Mouse (Mus musculus) kidney, postnatal 4 days (tissue): ENCODE measurements around the gene Sntb2.
"Not testable (repeated sequence)": the region's sequence is repeated elsewhere in the genome, so short reads cannot be mapped to it uniquely, and the experiment has no call there.

Source experiments
- DNase-seq, 2 experiments: peaks; one replicate each; pipeline ENCODE4 v3.0.0; 2021; ENCODE audit warnings: mixed read lengths in 2 of 2

Sntb2 gene

GRCm38 (mm10) chr8:106973526-106973925 lies 38.0 kb downstream of the Sntb2 start:
- not testable (repeated sequence) for DNase-seq

- no peak for DNase-seq
Measured at GRCm38 (mm10) chr8:106974754-106975153, 39.2 kb downstream of the Sntb2 start.

DNA sequence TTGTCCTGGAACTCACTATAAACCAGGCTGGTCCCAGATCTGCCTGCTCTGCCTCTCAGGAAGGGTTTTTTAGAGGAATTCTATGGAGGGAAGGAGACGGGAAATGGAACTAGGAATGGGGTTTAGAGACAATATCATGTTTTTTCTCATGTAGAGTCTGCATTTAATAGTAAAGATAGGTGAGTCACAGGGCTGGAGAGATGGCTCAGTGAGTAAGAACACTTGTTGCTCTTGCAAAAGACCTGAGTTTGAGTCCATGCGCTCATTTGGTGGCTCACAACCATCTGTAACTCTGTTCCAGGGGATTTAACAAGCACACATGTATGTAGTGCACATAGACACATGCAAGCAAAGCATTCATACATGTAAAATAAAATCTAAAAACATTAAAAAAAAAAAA lies 40.2 kb downstream of the Sntb2 start:
- DNase-seq = no peak

GRCm38 (mm10) chr8:106976436-106976835 lies 40.9 kb downstream of the Sntb2 start:
- DNase-seq = no peak

- DNase-seq = no peak
Measured at GRCm38 (mm10) chr8:106978755-106979251, 43.3 kb downstream of the Sntb2 start.

DNA sequence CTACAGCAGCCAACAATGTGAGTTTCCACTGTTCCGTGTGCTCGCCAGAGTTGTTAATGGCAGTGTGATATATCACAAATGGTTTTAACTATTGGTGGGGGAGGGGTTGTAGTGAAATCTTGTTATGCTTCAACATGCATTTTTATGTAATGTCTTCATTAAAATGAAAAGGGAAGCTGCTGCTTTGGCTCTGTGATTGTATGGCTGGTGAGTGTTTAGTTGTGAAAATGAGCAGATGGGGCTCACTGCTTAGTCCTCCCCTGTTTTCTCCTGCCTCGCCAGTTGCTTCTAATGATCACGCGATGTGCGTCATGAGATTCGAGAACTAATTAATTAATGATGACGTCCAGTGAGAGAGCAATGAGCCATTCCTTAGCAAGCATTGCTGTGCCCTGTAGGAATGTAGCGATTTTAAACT lies 49.9 kb downstream of the Sntb2 start:
- no peak for DNase-seq

DNA sequence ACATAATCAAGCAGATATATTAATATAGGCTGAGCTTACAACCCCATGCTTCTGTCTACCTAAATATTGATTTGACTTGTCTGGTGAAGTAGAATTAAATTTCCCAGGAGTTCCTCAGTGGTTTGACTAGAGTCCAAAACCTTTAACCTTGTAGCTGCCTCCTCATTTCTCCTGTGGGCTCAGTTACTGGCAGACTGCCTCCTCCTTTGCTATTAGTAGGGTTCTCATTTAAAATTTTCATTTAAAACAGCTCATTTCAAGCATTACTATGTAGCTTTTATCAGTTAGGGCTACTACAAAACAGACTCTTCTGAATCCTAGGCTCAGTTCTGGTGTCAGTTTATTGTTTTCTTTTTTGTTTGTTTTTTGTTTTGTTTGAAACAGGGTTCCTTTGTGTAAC lies 50.4 kb downstream of the Sntb2 start:
- DNase-seq = no peak

- DNase-seq = no peak
Measured at GRCm38 (mm10) chr8:106987557-106987956, 52.0 kb downstream of the Sntb2 start.

- no peak for DNase-seq
Measured at GRCm38 (mm10) chr8:106991393-106991792, 55.8 kb downstream of the Sntb2 start.

DNA sequence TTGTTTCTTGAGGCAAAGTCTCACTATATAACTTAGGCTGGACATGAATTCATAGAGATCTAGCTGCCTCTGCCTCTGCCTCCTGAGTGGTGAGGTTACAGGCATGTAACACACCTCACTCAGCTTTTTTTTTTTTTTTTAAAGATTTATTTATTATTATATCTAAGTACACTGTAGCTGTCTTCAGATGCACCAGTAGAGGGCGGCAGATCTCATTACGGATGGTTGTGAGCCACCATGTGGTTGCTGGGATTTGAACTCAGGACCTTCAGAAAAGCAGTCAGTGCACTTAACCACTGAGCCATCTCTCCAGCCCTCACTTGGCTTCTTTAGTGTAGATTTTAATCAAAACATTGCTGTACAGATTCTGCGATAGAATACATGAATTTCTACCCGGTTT lies 60.8 kb downstream of the Sntb2 start:
- DNase-seq = not testable (repeated sequence)

- no peak for DNase-seq
Measured at GRCm38 (mm10) chr8:106997416-106997815, 61.9 kb downstream of the Sntb2 start.

GRCm38 (mm10) chr8:106999068-106999467 lies 63.5 kb downstream of the Sntb2 start:
- peak; percentile 55 to 66 for DNase-seq

- DNase-seq = peak; percentile 96 to 97
Measured at GRCm38 (mm10) chr8:107002532-107002931, 67.0 kb downstream of the Sntb2 start.

- no peak for DNase-seq
Measured at GRCm38 (mm10) chr8:107007795-107008194, 72.2 kb downstream of the Sntb2 start.

DNA sequence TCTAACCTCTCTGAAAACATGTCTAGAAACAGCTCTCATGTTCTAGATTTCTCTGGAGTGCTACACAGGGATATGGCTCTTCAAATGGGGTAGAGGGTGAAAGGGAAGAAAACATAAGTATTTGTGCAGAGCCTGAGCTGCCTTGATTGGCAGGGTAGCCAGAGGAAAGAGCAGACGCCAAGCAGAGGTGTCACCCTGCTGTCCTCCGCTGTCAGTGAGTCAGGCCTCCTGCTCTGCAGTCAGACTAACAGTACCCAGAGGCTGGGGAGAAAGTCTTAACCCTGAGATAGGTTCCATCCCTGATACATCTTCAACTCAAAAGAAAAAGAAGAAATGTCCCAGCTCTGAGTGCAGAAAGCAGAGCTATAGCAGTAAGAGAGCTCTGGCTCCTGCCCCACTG lies 77.1 kb downstream of the Sntb2 start:
- no peak for DNase-seq

GRCm38 (mm10) chr8:107014915-107015314 lies 79.4 kb downstream of the Sntb2 start:
- DNase-seq = no peak

- DNase-seq = no peak
Measured at GRCm38 (mm10) chr8:107023479-107023878, 87.9 kb downstream of the Sntb2 start.

GRCm38 (mm10) chr8:107029310-107029709 lies 93.8 kb downstream of the Sntb2 start:
- no peak for DNase-seq

DNA sequence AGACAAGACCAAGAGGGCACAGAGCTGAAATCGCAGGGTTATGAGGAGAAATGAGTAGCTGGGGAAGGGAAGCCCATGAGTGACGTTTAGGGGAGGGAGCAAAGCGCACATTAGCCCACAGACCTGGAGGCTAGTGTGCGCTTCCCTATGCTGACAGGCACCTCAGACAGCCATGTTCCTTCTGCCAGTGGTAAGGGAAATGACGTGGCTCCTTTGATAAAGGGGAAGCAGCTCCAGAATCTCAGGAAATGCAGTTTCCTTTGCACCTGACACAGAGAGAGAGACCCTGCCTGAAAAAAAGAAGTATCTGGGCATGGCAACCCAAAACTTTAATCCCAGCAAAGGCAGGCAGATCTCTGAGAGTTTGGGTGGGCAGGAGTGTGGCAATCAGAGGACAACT lies 94.5 kb downstream of the Sntb2 start:
- DNase-seq = no peak

DNA sequence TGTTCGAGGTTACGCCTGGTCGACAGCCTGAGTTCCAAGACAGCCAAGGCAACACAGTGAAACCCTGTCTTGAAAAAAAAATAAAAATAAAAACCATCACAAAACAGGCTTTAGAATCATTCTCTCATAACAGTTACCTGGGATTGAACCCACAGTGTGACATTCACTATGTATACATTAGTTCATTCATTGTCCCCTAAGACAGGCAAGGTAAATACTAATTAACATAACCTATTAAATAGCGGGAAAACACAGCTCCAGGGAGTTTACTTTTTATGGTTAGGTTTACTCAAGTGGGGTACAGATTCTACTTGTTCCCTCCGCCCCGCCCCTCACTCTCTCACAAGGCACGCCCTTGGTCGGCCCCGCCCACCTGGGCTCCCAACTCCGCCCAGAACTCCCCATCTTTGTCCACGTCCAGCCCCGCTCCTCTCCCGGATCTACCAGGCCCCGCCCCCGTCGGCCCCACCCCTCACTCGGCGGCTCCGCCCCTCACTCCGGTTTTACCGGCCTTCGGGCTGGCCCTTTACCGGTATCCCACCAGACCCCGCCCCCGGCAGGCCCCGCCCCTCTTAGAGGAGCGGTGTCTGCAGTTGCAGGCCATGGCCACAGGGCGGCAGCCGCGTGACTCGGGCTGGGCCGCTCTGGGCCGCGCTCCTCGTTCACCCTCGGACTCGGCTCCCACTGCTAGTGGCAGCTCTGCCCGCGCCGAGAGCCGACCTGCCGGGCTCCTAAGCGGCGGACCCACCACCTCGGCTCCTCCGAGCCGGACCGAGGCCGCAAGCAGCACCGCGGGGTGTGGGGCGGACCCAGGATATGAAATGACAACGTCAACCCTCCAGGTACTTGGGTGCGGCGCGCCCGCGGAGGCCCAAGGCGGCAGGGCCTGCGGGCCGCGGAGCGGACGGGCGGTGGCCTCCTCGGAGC lies 95.4 kb downstream of the Sntb2 start, which contains the start of gene Vps4a:
Gene Vps4a, plus strand, starts transcription at position 573 of the 927 bp plus-strand sequence.
- peak; percentile 98 to 99 for DNase-seq

DNA sequence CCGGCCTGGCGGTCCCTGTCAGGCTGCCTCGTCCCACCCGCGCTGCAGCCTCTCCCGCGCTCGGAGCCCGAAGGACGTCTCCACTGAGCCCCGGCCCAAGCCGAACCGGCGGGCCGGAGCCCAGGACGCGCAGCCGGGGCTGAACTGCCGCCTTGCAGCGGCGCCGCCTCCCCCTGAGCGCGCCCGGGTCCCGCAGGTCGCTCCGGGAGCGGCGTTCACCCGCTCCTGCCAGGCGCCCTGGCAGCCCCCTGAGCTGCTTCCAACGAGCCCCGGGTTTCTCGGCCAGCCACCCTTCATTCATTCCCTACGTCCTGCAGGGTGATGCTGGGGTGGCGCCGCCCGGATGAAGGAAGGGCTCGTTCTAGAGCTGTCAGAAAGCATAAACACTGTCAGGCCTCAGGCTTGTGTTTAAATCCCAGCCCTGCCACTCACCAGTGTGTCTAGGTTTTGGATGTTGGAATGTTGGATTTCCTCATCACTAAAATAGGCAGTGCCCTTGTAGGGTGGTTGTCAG lies 96.1 kb downstream of the Sntb2 start:
- DNase-seq = no peak

DNA sequence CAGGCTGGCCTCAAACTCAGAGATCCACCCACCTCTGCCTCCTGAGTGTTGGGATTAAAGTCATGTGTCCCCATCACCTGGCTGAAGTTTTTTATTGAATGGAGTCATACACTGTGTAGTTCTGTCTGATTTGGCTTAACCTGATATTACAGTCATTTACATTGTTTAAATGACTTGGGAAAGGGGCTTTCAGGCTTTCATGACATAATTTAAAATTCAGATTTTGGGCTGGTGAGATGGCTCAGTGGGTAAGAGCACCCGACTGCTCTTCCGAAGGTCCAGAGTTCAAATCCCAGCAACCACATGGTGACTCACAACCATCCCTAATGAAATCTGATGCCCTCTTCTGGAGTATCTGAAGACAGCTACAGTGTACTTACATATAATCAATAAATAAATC lies 98.1 kb downstream of the Sntb2 start:
- not testable (repeated sequence) for DNase-seq

- DNase-seq = no peak
Measured at GRCm38 (mm10) chr8:107035641-107036040, 100.1 kb downstream of the Sntb2 start.

GRCm38 (mm10) chr8:107036626-107037025 lies 101.1 kb downstream of the Sntb2 start:
- no peak for DNase-seq
